Mouse (Mus musculus) neural tube, embryonic 14.5 days (tissue): ENCODE measurements at regions not wholly inside any gene's neighbourhood (a gene's known extent, or its start where the extent isn't known, plus 50 kb on each side); places are given as distances from the start of the nearest gene placed in this dataset.

ENCODE experiments used
- ATAC-seq: fragments of 200-750 bp; cut with Nextera tagmentation; 2 replicates; pipeline ENCODE4 v1.8.0; 2017; ENCODE audit warnings: low read depth, mild to moderate bottlenecking, moderate TSS enrichment, moderate library complexity
- H3K27ac ChIP-seq: fragments of 300-500 bp; sonication (generic); 2 replicates; pipeline ENCODE4 v1.5.1; 2014; ENCODE audit warnings: low read depth, mild to moderate bottlenecking, control low read depth, low read length, moderate library complexity, mixed read lengths
- H3K27me3 ChIP-seq: fragments of 300-500 bp; sonication (generic); 2 replicates; pipeline ENCODE4 v1.6.1; 2014; ENCODE audit warnings: low read length; ENCODE audit not compliant: control insufficient read depth, insufficient read depth
- H3K36me3 ChIP-seq: fragments of 300-500 bp; sonication (generic); 2 replicates; pipeline ENCODE4 v1.6.1; 2014; ENCODE audit warnings: low read length, mixed read lengths; ENCODE audit not compliant: control insufficient read depth, insufficient read depth
- H3K4me1 ChIP-seq: fragments of 300-500 bp; sonication (generic); 2 replicates; pipeline ENCODE4 v1.6.1; 2014; ENCODE audit warnings: low read length; ENCODE audit not compliant: control insufficient read depth, insufficient read depth
- H3K4me2 ChIP-seq: fragments of 300-500 bp; sonication (generic); 2 replicates; pipeline ENCODE4 v1.6.1; 2014; ENCODE audit warnings: mild to moderate bottlenecking, low read depth, low read length, control low read depth
- H3K4me3 ChIP-seq: fragments of 300-500 bp; sonication (generic); 2 replicates; pipeline ENCODE4 v1.5.1; 2014; ENCODE audit warnings: low read depth, low read length, control low read depth, mixed read lengths
- H3K9ac ChIP-seq: fragments of 300-500 bp; sonication (generic); replicated peaks from 2 replicates; pipeline ENCODE4 v1.6.1; 2014; ENCODE audit warnings: low read depth, mild to moderate bottlenecking, control low read depth, low read length, mixed read lengths
- H3K9me3 ChIP-seq: fragments of 300-500 bp; sonication (generic); 2 replicates; pipeline ENCODE4 v1.6.1; 2016; ENCODE audit warnings: low read length; ENCODE audit not compliant: control insufficient read depth
- WGBS: fragments of 180-500 bp; shearing (Covaris S2); extraction: QIAGEN DNeasy Blood & Tissue Kit; methylation state at CpG from one replicate; pipeline ENCODE4 v1.1.7; 2014; 5-methylcytosine and 5-hydroxymethylcytosine counted together

DNA sequence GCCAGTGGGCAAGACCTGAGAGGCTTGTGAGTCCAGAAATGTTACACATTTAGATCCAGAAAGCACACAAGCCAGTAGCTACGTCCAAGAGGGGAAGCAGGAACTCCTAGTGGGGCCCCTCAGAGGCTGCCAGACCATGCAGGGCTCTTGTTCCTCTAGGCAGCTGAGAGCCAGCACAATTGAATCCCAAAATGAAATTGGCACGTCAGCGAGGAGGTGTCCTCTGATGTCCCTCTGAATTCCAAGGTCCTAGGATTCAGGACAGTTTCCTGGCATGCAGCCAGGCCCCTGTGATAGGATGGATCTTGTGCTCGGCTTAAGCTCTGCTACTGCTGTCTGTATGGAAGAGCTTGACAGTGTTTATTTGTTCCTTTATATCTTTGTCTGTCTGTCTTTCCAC lies 90.4 kb upstream of the N6amt1 start:
- no peaks in the 10 kb centered on the region for H3K9me3 ChIP-seq
- WGBS: 57% methylated on average over 4 of the region's 4 CpGs
- no peak for ATAC-seq

DNA sequence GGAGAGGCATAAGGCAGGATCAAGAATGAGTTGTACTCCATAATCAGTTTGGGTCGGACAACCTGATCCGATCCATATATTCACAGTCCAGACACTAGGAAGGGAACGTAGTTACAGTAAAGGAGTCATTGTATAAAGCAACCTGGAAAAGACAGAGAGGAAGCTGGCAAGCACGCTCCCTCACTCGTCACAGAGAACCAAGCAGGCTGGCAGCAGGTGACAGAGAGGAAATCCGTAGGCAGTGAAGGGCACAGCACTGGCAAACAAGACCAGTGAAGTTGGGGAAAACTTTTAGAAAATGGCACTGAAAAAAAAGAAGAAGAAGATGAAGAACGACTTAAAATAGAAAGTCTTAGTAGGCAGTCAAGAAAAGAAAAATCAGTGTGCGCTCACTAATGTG lies 90.9 kb upstream of the N6amt1 start:
- no peaks in the 10 kb centered on the region for H3K27me3 ChIP-seq
- H3K27ac ChIP-seq: no peak overlapping the region
- 90% methylated on average over 8 of the region's 8 CpGs for WGBS
- ATAC-seq: no peak
- H3K4me2 ChIP-seq: no peak overlapping the region
- no peaks in the 10 kb centered on the region for H3K36me3 ChIP-seq
- H3K4me1 ChIP-seq: no peaks in the 10 kb centered on the region
- no peak overlapping the region for H3K9ac ChIP-seq
- H3K4me3 ChIP-seq: no peak overlapping the region
- no peaks in the 10 kb centered on the region for H3K9me3 ChIP-seq

More for the DNA sequence above, 90.4 kb upstream of the N6amt1 start:
- H3K27me3 ChIP-seq: no peaks in the 10 kb centered on the region
- H3K4me2 ChIP-seq: no peak overlapping the region
- no peaks in the 10 kb centered on the region for H3K36me3 ChIP-seq
- no peak overlapping the region for H3K27ac ChIP-seq
- H3K4me3 ChIP-seq: no peak overlapping the region
- H3K4me1 ChIP-seq: no peaks in the 10 kb centered on the region
- H3K9ac ChIP-seq: no peak overlapping the region

DNA sequence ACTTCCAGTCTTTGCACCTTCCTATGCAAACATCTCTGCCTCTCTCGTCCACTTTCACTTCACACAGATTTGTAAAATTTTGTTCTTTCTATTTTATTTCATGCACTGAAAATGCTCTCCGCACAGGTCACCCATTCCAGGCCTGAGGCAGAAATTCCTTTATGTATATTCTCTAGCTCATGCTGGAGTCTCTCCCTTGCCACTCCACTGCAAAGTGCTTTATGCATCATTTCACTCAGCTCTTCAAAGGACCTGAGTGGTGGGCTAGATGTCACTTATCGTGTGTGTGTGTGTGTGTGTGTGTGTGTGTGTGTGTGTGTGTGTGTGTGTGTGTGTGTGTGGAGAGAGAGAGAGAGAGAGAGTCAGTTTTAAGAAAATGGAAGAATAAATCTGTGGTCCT lies 91.5 kb upstream of the N6amt1 start:
- no peak for ATAC-seq
- Histone ChIP-seq H3K27ac (no peak overlapping the region), H3K27me3 (no peaks in the 10 kb centered on the region), H3K36me3 (no peaks in the 10 kb centered on the region), H3K4me3 (no peak overlapping the region), H3K4me2 (no peak overlapping the region), H3K9ac (no peak overlapping the region), H3K4me1 (no peaks in the 10 kb centered on the region), H3K9me3 (no peaks in the 10 kb centered on the region)
- WGBS: 87% methylated on average over 3 of the region's 3 CpGs

DNA sequence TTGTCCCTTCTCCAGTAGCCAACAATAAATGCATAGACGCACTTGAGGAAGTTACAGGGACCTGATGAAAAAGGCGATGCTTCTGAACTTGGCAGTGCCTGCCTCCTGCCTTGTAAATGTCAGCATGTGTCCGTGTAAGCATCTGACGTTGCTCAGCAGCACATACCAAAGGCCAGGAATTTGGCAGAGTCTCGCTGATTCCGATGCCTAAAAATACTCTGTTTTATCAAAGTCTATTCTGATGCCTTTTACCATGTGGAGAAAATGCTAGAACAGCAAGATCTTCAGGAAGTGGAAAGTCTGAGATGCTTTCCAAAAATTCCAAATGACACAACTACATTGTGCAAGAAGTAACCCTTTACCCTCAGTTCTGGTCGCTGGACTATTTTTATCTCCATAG lies 92.5 kb upstream of the N6amt1 start:
- ATAC-seq: peak; percentile 54; the same call in 1 of the 2 replicates
- Histone ChIP-seq H3K4me1 (no peaks in the 10 kb centered on the region), H3K9me3 (no peaks in the 10 kb centered on the region), H3K9ac (no peak overlapping the region), H3K27ac (no peak overlapping the region), H3K27me3 (no peaks in the 10 kb centered on the region), H3K36me3 (no peaks in the 10 kb centered on the region), H3K4me2 (no peak overlapping the region), H3K4me3 (no peak overlapping the region)
- WGBS: 61% methylated on average over 7 of the region's 7 CpGs

DNA sequence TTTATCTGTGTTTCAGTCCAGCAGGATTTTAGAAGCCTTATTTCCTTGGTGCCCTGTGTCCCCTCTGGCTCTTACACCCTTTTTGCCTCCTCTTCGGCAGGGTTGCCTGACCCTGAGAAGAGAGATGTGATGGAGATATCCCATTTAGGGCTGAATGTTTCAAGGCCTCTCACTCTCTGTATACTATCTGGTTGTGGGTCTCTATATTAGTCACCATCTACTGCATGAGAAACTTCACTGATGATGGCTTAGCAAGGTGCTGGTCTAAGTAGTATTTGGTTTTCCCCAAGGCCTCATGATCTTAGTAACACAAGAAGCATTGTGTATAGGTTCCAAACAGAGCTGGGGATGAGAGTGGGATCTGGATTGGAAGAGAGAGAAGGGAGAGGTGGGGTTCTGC lies 99.2 kb upstream of the N6amt1 start:
- Histone ChIP-seq H3K4me3 (no peak overlapping the region), H3K9me3 (no peaks in the 10 kb centered on the region), H3K36me3 (no peaks in the 10 kb centered on the region), H3K27me3 (no peaks in the 10 kb centered on the region), H3K4me1 (no peaks in the 10 kb centered on the region), H3K27ac (no peak overlapping the region), H3K9ac (no peak overlapping the region), H3K4me2 (no peak overlapping the region)
- ATAC-seq: no peak
- 96% methylated on average over 1 of the region's 1 CpGs for WGBS

DNA sequence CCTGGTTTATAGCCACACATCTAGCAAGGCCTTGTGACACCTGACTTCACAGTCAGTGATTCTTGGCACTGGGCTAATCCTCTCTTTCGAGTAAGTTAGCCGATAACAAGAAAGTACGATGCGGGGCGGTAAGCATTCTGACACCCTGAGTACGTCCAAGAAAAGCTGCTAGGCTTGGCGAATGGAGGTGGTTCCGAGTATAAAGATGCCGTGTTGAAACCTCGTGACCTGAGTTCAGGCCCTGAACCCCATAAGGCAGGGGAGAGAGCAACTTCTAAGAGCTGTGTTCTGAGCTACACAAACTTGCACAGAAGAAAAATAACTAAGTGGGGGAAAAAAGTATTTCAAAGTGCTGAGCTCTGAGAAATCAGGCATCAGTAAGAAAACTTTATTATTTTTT lies 103.5 kb upstream of the N6amt1 start:
- H3K27ac ChIP-seq: no peak overlapping the region
- no peaks in the 10 kb centered on the region for H3K9me3 ChIP-seq
- no peaks in the 10 kb centered on the region for H3K27me3 ChIP-seq
- no peak overlapping the region for H3K9ac ChIP-seq
- ATAC-seq: no peak
- no peak overlapping the region for H3K4me2 ChIP-seq
- no peaks in the 10 kb centered on the region for H3K4me1 ChIP-seq
- no peak overlapping the region for H3K4me3 ChIP-seq
- H3K36me3 ChIP-seq: no peaks in the 10 kb centered on the region
- 85% methylated on average over 10 of the region's 10 CpGs for WGBS

DNA sequence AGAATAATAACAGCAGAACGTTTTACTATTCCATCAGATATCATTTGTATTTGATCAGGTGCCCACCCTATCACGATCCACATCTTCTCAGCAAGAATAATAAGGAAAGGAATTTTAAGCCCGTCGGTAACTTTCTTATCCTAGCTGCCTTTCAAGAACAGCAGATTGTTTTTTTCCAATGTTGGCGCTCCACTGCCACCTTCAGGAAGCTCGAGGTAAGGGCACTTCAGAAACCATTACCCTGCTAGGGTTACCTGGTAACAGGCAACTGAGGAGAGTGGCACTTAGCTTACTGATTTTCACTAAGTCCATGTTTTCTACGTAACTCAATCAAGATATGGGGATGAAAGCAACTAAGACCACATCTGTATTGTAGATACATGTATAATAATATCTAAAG lies 104.1 kb upstream of the N6amt1 start:
- no peak for ATAC-seq

DNA sequence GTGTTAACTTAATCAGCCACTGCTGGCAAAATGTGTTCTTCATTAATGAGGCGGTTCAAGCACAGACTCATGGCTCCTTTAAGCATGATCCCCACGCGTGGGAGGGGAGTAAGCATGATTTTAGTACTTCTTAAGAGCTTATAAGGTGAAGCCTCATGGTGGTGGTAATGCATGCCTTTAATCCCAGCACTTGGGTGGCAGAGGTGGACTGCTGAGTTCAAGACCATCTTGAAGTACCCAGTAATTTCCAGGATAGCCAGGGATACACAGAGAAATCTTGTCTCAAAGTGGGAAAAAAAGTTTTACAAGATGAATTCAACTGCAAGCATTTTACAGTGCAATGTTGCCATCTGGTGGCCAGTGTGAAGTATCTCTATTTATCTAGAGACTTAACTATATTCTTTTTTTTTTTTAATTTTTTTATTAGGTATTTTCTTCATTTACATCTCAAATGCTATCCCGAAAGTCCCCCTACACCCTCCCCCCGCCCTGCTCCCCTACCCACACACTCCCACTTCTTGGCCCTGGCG lies 105.4 kb upstream of the N6amt1 start:
- 54% methylated on average over 6 of the region's 6 CpGs for WGBS
- Histone ChIP-seq H3K4me2 (no peak overlapping the region), H3K9me3 (no peaks in the 10 kb centered on the region), H3K4me3 (no peak overlapping the region), H3K27ac (no peak overlapping the region), H3K36me3 (no peaks in the 10 kb centered on the region), H3K27me3 (no peaks in the 10 kb centered on the region), H3K9ac (no peak overlapping the region), H3K4me1 (no peaks in the 10 kb centered on the region)
- ATAC-seq: peak; percentile 15; the same call in 1 of the 2 replicates

More for the DNA sequence above, 104.1 kb upstream of the N6amt1 start:
- no peak overlapping the region for H3K4me2 ChIP-seq
- no peak overlapping the region for H3K4me3 ChIP-seq
- H3K36me3 ChIP-seq: no peaks in the 10 kb centered on the region
- no peaks in the 10 kb centered on the region for H3K27me3 ChIP-seq
- no peaks in the 10 kb centered on the region for H3K4me1 ChIP-seq
- no peak overlapping the region for H3K27ac ChIP-seq
- 31% methylated on average over 7 of the region's 7 CpGs for WGBS
- no peaks in the 10 kb centered on the region for H3K9me3 ChIP-seq
- H3K9ac ChIP-seq: no peak overlapping the region

DNA sequence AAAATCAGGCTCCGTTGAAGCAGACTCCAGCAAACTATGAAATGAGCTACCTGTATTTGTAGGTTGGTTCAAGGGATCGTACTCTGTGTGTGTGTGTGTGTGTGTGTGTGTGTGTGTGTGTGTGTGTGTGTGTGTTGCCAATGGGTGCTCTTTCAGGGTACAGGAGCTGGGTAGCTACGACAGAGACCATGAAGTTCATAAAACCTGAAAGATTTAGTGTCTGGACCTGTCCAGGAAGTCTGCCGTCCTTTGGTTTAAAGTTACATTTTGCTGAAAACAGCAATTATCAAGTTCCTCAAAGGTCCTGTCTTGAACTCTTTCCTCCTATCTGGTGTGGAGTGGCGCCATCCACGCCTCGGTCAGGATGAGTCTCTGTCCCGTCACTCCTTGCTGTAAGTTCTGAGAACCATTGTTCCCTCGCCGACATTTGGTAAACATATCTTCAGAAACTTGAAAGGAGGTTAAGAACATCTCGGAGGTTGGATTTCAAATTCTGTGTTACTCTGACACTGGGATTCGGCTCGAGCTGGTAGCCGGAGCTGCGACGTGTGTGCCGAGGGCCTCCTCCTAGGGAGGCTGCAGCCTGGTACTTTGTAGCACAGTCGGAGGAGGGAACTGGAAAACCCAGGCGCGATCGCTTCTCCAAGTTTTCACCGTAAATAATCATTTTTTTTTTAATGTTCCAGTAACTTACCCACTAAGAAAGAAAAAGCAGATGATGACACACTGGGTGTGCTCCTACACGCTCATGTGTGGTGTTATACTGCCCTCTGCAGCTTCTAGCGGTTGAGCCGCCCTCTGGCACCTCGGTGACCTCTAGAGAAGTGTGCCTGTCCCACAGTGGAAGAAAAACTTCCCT lies 107.8 kb upstream of the N6amt1 start:
- H3K36me3 ChIP-seq: no peaks in the 10 kb centered on the region
- no peaks in the 10 kb centered on the region for H3K9me3 ChIP-seq
- WGBS: 57% methylated on average over 26 of the region's 26 CpGs
- H3K9ac ChIP-seq: no peak overlapping the region
- H3K4me1 ChIP-seq: no peaks in the 10 kb centered on the region
- no peak overlapping the region for H3K27ac ChIP-seq
- no peak overlapping the region for H3K4me3 ChIP-seq
- peak overlapping the region; percentile 16; the same call in 1 of the 2 replicates for H3K4me2 ChIP-seq
- ATAC-seq: peak; percentile 69
- H3K27me3 ChIP-seq: no peaks in the 10 kb centered on the region
